Mouse (Mus musculus) gastrocnemius, adult 2 months (tissue): ENCODE data around the gene Trim43a. TPM values are rescaled to one million over a fixed set of nuclear protein-coding genes. Genes with fewer than 3 reads are reported as not detected.
"Not testable (repeated sequence)": the region's sequence is repeated elsewhere in the genome, so short reads cannot be mapped to it uniquely, and the experiment has no call there.

Source experiments
- DNase-seq: peaks from one replicate; pipeline ENCODE4 v3.0.0; 2022
- H3K27ac ChIP-seq: fragments of 200-600 bp; 2 replicates; pipeline ENCODE4 v1.8.1; 2022; ENCODE audit warnings: mild to moderate bottlenecking
- H3K4me3 ChIP-seq: fragments of 200-600 bp; 2 replicates; pipeline ENCODE4 v1.8.1; 2022; ENCODE audit warnings: mild to moderate bottlenecking, moderate library complexity
- intact Hi-C: fragments of 180-260 bp; cut with DNase I; formaldehyde crosslinking; loops from one replicate; pipeline ENCODE4 v1.15.1; 2025
- total RNA-seq, 2 experiments: library from RNA; stranded (reverse); gene quantifications; 2 replicates each; pipeline ENCODE4 v1.2.3; 2021

Trim43a gene
- total RNA-seq, 2 experiments from 2014 or later, result 0.23 to 0.28 TPM

DNA sequence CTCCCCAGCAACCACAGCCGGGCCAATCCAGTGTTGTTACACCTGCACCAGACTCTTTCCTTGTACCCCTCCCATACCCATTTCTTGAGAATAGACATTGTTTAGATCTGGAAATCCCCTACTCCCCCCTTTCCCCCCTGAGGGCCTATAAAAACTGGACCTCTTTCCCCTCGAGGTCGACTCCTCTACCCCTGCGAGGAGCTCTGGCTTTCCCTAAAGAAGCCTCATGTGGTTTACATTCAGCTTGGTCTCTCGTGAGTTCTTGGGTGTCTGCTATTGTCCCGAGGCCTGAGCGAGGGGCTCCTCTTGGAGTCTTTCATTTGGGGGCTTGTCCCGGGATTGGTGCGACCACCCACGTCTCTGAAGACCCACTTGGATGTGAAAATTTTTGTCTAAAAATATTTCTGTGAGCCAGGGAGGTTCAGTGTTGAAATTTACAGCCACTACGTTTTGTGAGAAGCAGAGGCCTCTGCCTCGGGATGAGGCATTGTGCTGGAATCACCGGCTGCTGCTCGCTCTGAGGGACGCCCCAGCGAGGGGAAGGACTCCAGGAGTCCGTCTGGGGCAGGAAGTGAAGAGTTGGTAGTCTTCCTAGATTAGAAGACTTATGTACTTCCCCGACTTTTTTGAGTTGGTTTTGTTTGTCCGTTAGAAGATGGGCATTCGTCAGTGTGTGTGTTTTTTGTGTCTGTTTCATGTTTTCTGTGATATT, 45.3 kb downstream of the Trim43a start:
- intact Hi-C loops, H3K4me3 ChIP-seq, H3K27ac ChIP-seq, DNase-seq: not testable (repeated sequence)

DNA sequence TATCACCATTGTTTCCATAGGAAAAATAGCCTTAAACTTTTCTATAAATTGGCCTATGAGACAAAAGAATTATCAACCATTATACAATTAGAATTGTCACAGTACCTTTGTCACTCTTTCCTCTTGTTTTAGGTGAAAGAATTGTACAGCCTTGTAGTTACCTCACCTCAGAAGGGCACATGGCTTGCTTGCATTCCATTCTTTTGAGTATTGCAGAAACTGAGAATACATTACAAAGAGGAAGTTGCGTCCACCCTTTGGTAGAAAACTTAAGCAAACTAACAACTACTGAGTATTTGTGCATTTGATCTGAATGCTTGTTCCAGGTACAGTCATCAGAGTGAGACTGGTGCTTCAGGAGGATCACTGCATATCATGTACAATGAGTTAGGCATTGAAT, 57.4 kb downstream of the Trim43a start:
- H3K4me3 ChIP-seq, DNase-seq, H3K27ac ChIP-seq, intact Hi-C loops: not testable (repeated sequence)

Other genes with a start within 250 kb of the Trim43a start
- gene Snx14, start 141.9 kb upstream of the Trim43a start, total RNA-seq, result 10 to 100 TPM; 13.1 to 17.9 TPM
- not detected for gene Gm20537, start 124.3 kb upstream of the Trim43a start, total RNA-seq
- gene Syncrip, start 98.3 kb upstream of the Trim43a start, total RNA-seq, result 10 to 100 TPM; 59.4 to 65.0 TPM
- gene Zfp949, start 32.9 kb upstream of the Trim43a start, total RNA-seq, result 10 to 100 TPM in 1 of 2 experiments, 1 to 10 TPM in 1; 9.0 to 10.5 TPM
- 10 to 100 TPM in 1 of 2 experiments, 1 to 10 TPM in 1; 8.9 to 13.5 TPM for gene Mthfsl, start 139.4 kb downstream of the Trim43a start, total RNA-seq
- gene Bcl2a1d, start 151.0 kb downstream of the Trim43a start, total RNA-seq, result not detected